Mouse (Mus musculus) mature B cell (primary cell): Measurements from ENCODE around the gene H2-M10.6.
"Not testable (repeated sequence)": the region's sequence is repeated elsewhere in the genome, so short reads cannot be mapped to it uniquely, and the experiment has no call there.

Experiments used
- in situ Hi-C: fragments of 300-500 bp; cut with MboI; formaldehyde crosslinking; loops from 2 replicates; pipeline ENCODE4 v1.14.3; 2019

H2-M10.6 gene

DNA sequence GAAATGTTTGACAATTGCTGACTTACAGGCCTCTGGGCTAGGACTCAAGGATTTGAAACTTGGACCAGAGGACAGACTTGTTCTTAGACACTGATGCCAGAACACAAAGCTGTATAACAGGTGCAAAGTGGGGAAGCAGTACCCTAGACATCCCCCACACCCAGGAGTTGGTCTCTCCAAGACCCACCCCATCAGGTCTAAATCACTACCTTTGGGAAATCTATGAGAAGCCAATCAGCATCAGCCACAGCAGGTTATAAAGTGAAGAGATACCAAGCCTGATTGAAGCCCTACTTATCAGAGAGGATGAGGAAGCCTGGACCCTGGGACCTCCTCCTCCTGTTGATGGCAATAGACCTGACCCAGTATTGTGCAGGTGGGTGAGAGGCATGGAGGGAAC is at the start of gene H2-M10.6:
Gene H2-M10.6 (plus strand): TSS at position 301 of the 400 bp plus-strand sequence.
- in situ Hi-C loops = no loop called here

DNA sequence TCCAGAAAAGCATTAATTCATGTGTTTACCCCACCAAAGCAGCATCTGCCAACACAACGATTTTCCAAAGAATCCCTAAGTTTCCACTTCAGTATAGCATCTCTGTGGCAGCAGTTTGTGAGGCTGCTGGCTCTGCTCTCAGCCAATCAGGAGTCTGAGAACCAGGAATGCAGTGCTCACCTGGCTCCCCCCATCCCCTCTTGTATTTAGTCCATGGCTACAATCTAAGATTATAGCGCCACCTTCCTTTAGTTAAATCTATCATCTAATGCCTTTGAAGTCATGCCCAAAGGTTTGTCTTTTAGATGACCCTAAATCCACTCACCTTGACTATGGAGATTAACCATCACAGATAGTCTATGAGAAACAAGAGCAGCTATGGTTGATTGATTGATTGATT is 48.2 kb upstream of the H2-M10.6 start:
- in situ Hi-C loops = no loop called here

DNA sequence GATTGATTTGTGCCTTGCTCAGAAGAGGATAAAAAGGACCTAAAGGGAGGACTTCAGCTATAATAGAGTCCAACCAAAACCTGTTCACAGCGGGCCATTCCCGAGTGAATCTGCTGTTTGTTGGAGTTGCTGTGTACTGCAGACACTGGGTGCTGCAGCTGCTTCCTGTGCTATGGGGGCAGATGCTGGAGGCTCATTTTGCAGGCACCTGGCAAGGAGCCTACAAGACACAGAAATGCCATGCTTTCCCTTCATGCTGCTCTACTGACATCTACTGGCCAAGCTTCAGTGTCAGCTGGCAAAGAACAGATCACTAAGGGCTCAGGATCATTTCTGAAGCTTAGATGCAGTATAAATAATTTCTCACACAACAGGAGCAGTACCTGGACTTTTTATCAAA is 47.7 kb upstream of the H2-M10.6 start:
- in situ Hi-C loops = not testable (repeated sequence)

DNA sequence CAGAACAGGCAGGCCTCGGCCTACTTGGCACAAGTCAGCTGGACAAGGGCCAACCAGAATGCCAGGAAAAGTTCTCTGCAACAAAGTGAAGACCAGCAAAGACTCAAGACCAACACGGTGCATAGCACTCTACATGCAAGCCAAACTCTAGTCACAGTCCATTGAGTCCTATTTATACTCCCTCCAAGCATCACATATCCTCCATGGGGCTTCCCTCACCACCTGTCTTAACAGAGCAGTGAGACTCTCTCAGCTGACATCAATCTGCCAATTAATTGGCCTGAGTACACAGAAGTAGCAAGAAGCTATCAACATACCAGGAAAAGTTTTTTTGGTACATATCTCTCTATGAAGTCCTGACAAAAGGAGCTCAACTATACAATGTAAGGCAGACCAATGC is 46.6 kb upstream of the H2-M10.6 start:
- in situ Hi-C loops = not testable (repeated sequence)

DNA sequence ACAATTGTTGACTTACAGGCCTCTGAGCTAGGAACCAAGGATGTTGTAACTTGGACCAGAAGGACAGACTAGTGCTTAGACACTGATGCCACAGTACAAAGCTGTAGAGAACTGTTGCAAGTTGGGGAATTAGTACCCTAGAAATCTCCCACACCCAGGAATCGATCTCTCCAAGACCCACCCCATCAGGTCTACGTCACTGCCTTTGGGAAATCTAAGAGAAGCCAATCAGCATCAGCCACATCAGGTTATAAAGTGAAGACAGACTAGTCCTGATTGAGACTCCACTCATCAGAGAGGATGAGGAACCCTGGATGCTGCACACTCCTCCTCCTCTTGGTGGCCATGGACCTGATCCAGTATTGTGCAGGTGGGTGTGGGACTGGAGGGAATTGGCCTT is 39.4 kb upstream of the H2-M10.6 start, which contains the start of gene H2-M10.5:
Gene H2-M10.5 (plus strand): TSS at position 301 of the 400 bp plus-strand sequence.
- in situ Hi-C loops = not testable (repeated sequence)

DNA sequence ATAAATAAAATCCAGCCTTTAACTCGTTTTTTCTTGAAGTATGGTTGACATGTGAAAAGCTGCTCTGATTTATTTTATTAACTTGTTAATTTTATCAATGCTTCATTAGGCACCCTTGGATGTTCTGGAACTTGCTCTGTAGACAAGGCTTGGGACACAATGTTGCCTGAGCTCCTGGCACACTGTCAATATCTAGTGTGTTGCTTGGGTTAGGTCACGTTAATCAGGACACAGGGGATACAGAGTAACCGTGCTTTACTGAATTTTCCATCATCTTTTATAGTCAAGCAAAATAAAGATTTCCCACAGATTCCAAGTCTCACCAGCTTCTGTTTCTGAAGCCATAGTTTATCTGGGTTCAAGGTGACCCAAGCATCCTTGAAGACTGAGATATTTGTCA is 30.4 kb upstream of the H2-M10.6 start:
- in situ Hi-C loops = loop anchor here (25.0 kb wide), 1 partner anchor 469 kb away; no protein-coding TSS in a partner anchor

DNA sequence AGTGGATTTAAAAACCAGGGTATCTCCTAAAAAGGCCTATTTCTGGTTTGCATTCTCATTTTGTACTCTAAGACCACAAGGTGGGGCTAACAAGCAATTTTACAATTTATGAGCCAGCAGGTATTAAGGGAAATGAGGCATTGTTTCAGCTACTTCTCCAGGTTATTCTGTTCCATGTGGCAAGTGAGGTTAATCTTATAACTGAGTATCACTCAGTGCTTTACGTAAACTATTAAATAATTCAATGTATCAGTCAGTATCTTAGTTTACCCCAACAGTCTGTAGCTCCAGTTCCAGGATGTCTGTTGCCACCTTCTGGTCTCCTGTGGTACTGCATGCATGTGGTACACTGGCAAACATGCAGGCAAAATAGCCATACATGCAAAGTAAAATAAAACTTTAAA is 25.5 kb upstream of the H2-M10.6 start:
- in situ Hi-C loops = loop anchor here (25.0 kb wide), 1 partner anchor 474 kb away; no protein-coding TSS in a partner anchor

DNA sequence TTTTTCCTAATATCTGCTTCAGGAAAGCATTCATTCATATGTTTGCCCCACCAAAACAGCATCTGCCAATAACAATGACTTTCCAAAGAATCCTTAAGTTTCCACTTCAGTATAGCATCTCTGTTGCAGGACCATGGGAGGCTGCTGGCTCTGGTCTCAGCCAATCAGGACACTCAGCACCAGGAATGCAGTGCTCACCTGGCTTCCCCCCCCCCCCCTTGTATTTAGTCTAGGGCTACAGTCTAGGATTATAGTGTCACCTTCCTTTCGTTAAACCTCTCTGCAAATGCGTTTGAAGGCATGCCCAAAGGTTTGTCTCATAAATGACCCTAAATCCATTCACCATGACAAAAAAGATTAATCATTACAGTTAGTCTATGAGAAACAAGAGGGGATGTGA is 23.6 kb upstream of the H2-M10.6 start:
- in situ Hi-C loops = loop anchor here (25.0 kb wide), 1 partner anchor 476 kb away; no protein-coding TSS in a partner anchor

DNA sequence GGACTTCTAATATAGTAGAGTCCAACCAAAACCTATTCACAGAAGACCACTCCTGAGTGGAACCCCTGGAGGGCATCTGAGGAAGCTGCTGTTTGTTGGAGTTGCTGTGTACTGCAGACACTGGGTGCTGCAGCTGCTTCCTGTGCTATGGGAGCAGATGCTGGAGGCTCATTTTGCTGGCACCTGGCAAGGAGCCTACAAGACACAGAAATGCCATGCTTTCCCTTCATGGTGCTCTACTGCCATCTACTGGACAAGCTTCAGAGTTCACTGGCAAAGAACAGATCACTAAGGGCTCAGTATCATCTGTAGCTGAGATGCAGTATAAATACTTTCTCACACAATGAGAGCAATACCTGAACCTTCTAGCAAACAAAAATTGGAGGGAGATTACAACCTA is 23.2 kb upstream of the H2-M10.6 start:
- in situ Hi-C loops = loop anchor here (25.0 kb wide), 1 partner anchor 476 kb away; no protein-coding TSS in a partner anchor

DNA sequence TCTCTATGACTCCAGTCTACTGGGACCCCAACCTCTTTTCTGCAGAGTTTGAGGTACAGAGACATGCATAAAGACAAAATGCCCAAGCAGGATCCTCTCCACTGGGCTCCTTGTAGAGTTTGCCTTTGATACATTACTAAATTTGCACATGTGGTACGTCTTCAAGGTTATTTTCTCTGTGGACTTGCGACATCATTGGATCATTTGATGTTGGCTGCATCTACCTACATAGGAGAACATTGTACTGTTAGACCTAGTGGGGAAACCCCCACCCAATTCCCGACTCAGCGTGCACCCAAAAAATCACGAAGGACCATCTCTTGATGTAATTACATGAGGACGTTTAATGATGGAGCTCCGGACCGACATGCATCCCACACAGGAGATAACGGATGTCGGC is 12.5 kb upstream of the H2-M10.6 start:
- in situ Hi-C loops = loop anchor here (25.0 kb wide), 1 partner anchor 487 kb away; no protein-coding TSS in a partner anchor

DNA sequence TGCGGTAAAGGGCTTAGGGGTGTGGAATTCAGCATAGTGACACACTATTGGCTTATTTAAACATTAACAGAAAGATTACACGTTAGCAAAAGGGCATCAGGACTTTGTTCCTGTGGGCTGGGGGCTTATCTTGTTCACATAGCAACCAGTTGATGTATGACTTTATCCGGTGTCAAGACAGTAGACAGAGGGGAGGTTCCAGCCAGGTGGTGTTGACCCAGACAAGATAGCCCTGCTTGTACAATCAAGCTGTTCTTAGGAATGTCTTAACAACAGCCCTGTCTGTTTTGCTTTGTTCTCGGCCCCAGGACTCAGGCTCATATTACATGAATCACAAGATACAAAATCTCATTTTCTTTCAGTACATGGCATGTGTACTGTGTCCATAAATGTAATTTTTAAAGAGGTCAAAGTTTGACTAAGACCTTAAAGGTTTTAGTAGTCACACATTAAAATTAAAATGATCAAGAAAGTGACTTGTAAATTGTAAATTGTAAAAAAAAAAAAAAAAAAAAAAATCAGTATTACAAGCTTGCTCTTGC is 12.0 kb upstream of the H2-M10.6 start:
- in situ Hi-C loops = loop anchor here (25.0 kb wide), 1 partner anchor 488 kb away; no protein-coding TSS in a partner anchor

DNA sequence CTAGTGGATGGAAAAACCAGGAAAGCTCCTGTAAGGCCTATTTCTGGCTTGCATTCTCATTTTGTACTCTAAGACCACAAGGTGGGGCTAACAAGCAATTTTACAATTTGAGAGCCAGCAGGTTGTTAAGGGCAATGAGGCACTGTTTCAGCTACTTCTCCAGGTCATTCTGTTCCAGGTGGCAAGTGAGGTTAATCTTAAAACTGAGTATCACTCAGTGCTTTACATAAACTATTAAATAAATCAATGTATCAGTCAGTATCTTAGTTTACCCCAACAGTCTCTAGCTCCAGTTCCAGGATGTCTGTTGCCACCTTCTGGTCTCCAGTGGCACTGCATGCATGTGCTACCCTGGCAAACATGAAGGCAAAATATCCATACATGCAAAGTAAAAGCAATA is 12.0 kb downstream of the H2-M10.6 start:
- in situ Hi-C loops = no loop called here

DNA sequence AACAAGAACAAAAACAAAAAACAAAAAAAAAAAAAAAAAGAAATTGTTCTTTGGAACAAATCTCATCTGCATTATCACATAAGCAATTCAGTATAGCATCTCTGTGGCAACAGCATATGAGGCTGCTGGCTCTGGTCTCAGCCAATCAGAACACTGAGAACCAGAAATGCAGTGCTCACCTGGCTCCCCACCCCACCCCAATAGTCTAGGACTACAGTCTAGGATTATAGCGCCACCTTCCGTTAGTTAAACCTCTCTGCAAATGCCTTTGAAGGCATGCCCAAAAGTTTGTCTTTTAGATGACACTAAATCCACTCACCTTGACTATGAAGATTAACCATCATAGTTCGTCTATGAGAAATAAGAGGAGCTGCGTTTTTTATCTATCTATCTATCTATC is 13.6 kb downstream of the H2-M10.6 start:
- in situ Hi-C loops = no loop called here

DNA sequence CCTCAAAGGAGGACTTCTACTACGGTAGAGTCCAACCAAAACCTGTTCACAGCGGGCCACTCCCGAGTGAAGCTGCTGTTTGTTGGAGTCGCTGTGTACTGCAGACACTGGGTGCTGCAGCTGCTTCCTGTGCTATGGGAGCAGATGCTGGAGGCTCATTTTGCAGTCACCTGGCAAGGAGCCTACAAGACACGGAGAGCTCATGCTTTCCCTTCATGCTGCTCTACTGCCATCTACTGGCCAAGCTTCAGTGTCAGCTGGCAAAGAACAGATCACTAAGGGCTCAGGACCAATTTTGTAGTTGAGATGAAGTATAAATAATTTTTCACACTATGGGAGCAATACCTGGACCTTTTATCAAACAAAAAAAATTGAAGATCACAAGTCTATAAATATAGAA is 14.0 kb downstream of the H2-M10.6 start:
- in situ Hi-C loops = not testable (repeated sequence)

DNA sequence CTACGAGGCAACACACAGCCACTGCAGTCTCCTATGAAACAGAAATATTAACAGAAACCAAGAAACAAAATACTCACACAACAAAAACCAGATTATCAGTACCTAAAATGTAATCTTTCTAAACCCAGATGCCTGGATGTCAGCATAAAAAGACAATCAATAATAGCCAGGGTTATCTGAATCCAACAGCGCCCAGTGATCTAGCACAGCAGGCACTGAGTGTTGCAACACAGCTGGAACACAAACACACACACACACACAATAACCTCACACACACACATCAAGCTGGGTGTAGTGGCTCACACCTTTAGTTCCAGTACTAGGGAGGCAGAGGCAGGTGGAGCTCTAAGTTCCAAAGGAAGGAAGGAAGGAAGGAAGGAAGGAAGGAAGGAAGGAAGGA is 16.5 kb downstream of the H2-M10.6 start:
- in situ Hi-C loops = no loop called here

DNA sequence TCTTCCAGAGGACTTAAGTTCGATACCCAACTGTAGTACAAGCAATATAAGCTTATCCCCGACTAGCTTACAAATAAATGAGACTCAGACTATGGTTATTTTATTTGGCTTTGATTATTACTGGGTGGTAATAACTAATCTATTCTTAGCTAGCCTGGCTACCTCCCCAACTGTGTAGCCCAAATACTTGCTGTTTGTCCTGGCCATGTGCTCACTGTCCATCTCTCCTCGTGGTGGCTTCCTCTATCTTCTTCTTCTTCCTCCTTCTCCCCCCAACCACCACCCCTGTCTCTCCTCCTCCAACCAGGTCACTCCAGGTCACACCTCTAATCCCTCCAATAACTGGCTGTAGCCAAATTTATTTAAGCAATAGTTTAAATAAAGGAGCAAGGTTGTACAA is 18.5 kb downstream of the H2-M10.6 start:
- in situ Hi-C loops = no loop called here

DNA sequence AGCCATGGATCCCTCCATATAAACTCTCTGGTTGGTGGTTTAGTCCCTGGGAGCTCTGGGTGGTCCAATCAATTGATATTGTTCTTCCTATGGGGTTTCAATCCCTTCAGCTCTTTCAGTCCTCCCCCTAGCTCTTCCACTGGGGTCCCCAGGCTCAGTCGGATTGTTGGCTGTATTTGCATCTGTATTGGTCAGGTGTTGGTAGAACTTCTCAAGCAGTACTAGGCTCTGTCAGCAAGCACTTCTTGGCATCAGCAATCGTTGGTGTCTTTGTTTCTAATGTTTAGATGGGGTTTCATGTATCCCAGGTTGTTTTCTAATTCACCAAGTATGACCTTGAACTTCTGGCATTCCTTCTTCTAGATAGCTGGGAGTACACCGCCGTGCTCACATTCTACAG is 20.7 kb downstream of the H2-M10.6 start:
- in situ Hi-C loops = no loop called here

DNA sequence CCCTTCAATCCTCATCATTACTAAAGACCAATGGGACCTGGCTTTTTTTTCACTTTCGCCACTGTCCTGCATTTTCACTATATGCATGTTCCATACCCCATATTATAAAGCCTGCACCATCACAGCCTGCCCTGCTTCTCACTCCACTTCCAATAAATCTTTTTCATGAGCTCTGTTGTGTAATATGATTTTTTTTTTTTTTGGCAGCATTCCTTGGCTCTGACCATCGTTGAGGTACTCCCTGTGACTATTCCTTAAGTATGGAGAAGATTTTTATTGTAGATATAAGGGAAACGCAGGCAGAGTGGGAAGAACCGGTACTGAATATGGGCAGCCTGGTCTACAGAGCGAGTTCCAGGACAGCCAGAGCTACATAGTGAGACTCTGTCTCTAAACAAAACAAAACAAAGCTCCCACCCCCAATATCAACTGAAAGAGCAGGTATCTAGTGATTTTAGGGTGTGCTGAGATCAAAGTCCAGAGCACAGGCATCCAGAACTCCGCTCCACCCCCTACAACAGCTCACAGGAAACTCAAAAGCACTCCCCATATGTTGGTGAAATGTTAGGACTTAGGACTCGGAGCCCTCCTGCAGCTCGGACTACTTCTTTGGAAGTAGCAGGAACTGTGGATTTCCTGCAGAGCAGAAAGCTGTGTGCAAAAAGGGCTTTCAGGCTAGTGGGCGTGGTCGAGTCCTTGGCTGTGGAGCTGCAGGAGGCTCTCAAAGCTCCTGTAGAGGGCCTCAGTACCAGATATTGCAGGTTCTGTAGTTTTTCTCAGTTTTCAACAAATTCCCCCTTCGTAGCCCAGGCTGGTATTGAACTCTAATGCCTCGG is 23.8 kb downstream of the H2-M10.6 start:
- in situ Hi-C loops = no loop called here

DNA sequence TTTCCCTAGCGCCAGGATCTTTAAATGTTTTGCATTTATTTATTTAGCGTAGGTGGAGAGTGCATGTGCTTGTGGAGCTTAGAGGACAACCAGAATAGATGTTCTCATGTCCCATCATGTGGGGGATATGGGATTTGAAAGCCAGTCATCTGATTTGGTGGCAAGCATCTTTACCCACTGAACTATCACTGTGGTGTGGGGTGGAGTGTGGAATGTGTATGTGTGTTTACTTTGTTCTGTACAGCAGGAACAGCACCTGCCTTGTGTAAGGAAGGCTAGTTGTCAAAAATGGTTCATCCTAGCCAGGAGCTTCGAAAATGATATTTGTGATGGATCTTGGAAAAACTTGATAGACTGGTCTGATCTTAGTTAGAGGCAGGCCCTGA is 24.4 kb downstream of the H2-M10.6 start:
- in situ Hi-C loops = no loop called here

DNA sequence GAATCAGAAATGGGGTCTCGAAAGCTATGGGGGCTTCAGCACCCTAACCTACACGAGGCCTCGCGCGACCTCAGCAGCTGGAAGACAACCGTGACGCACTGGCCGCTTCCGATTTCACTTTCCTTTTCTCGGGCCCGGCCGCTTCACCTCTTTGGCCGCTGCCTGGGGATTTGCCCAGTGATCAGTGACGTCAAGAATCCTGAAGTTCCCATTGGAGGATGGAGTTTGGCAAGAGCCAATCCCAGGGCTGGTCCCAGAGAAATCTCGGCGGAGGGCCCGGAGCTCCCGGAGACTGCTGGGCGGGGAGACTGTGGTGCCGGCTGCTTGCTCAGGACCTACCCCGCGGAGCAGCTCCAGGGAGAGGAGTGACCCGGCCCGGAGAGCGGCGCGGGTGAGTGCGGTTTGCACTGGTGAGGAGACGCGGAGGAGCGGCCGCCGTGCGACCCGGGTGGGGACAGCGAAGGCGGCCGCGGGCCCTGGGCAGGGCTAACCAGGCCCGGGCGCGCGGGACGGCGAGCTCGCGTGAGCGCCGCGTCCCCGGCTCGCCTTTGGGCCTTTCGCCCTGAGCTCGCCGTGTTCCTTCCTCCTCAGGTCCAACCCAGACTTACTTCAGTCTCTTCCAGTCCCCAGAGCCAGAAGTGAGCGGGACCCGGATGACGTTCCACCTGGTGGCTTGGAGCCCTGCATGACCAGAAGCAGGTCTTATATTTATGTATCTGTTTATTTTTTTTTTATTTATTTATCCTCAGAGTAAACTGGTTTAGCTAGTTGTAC is 25.1 kb downstream of the H2-M10.6 start, which contains the start of gene Trim26:
Gene Trim26 (plus strand): TSS at position 261 of the 774 bp plus-strand sequence.
- in situ Hi-C loops = no loop called here

DNA sequence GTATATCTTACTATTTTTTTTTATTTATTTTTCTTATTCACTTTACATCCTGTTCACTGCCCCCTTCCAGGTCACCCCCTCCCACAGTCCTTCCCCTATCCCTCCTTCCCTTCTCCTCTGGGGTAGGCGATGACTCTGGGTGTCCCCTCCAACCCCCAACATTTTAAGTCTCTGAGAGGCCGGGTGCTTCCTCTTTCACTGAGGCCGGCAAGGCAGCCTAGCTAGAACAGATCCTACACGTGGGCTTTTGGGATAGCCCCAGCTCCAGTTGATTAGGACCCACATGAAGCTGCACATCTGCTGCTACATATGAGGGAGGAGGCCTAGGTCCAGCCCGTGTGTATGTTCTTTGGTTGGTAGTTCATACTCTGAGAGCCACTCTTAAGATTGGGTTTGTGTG is 27.0 kb downstream of the H2-M10.6 start:
- in situ Hi-C loops = no loop called here

DNA sequence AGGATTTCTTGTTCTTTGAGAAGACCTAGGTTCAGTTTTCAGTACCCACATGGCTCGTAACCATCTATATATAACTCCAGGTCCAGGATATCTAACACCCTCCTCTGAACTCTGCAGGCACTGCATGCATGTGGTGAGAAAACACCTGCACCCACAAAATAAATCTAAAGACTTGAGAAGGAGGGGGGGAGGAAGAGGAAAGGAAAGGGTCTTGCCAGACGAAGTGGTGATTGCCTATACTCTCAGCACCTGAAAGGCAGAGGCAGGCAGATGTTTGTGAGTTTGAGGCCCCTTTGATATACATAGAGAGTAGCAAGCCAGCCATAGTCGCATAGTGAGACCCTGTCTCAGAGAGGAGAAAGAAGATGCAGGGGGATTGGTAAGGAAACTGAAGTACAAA is 28.0 kb downstream of the H2-M10.6 start:
- in situ Hi-C loops = no loop called here
